8 mouse cellular contexts compared by ENCODE assay signal in the genomic region with DNA sequence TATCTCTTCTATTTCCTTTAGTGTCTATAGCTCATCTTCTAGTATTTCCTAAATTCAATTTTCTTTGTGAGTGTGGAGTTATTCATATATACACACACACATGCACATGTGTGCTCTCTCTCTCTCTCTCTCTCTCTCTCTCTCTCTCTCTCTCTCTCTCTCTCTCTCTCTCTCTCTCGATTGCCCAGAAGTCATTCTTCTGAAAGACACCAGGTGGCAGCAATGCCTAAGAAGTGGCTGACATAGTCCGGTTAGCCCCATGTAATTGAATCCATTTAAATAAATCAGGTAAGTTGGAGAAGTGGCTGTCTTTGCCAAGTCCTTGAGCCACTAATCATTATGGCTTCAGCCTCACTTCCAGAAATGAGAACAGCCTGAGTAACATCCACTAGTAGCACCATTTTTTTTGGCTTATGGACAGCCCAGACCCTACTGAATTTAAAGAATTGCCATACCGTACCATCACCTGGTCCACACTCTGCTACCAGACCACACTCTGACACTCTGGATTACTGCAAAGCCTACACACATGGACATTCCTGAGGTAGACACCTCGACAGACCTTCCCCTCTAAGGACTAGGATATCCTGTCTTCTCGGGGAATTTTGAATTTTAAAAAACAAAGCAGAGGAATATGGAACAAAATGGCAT. TPM values are rescaled to one million over a fixed set of nuclear protein-coding genes. Genes with fewer than 3 reads are reported as not detected.
A peak's percentile ranks its signal among the peaks of the same experiment; 100 is the strongest.
DNase-seq lines count a peak whose midpoint lies in the region; ATAC-seq and TF ChIP-seq lines count a peak whose summit lies in the region.

No protein-coding gene starts in this region.

- H3K4me3 ChIP-seq in forebrain, embryonic 15.5 days = no peak overlapping the region
- H3K4me3 ChIP-seq in kidney, adult 2 months (ENCODE audit: insufficient read depth, low read depth, low read length) = no peak overlapping the region
- no peak overlapping the region for H3K4me3 ChIP-seq in limb, embryonic 14.5 days (replicated peaks; ENCODE audit: low read length)

- no peaks in the 10 kb centered on the region for H3K9me3 ChIP-seq in forebrain, embryonic 15.5 days
- H3K9me3 ChIP-seq in limb, embryonic 14.5 days (ENCODE audit: control insufficient read depth, low read length) = no peaks in the 10 kb centered on the region

- no peaks in the 10 kb centered on the region for H3K27me3 ChIP-seq in forebrain, embryonic 15.5 days
- H3K27me3 ChIP-seq in kidney, adult 2 months (replicated peaks; ENCODE audit: control insufficient read depth, insufficient read depth, low read length) = no peaks in the 10 kb centered on the region
- H3K27me3 ChIP-seq in limb, embryonic 14.5 days (ENCODE audit: control insufficient read depth, insufficient read depth, low read length) = no peaks in the 10 kb centered on the region

- peak; percentile 19 for DNase-seq in urinary bladder, postnatal 14 days (ENCODE audit: low spot score)
- DNase-seq in urinary bladder, postnatal 4 days (ENCODE audit: low spot score in 2 of 2) = no peak
- peak; percentile 41 for DNase-seq in kidney, adult 2 months
- peak; percentile 86 for DNase-seq in limb, embryonic 14.5 days (ENCODE audit: low spot score)
- DNase-seq in retina, postnatal 7 days (ENCODE audit: low read depth, low spot score) = peak; percentile 46
- no peak for DNase-seq in natural killer cell, adult 2 months (ENCODE audit: low spot score in 2 of 2)

- H3K9ac ChIP-seq in forebrain, embryonic 15.5 days (replicated peaks) = no peak overlapping the region
- no peak overlapping the region for H3K9ac ChIP-seq in limb, embryonic 14.5 days (ENCODE audit: low read depth, low read length, severe bottlenecking)

- WGBS in forebrain, embryonic 15.5 days = 44% methylated on average over 5 of the region's 5 CpGs
- 34% methylated on average over 5 of the region's 5 CpGs for WGBS in kidney, adult 2 months
- 41% methylated on average over 5 of the region's 5 CpGs for WGBS in limb, embryonic 14.5 days

- peak; percentile 48 for TF ChIP-seq CTCF in kidney, adult 2 months (conservative IDR thresholded peaks at IDR 0.05; ENCODE audit: insufficient read depth, insufficient read length, low read depth, low read length)

- H3K4me1 ChIP-seq in forebrain, embryonic 15.5 days = 0 out of 2 replicates have a peak, but pooled peaks cover 3% of the 10 kb centered on the region
- no peaks in the 10 kb centered on the region for H3K4me1 ChIP-seq in kidney, adult 2 months (ENCODE audit: control insufficient read depth, insufficient read depth, low read length)
- no peaks in the 10 kb centered on the region for H3K4me1 ChIP-seq in limb, embryonic 14.5 days (ENCODE audit: control insufficient read depth, insufficient read depth, low read length)

- TF ChIP-seq POLR2A in kidney, adult 2 months (IDR thresholded peaks at IDR 0.05; ENCODE audit: low read depth, low read length) = no peak
- no peak for TF ChIP-seq POLR2A in limb, embryonic 14.5 days (IDR thresholded peaks at IDR 0.05; ENCODE audit: borderline replicate concordance, extremely low read depth, insufficient read depth, insufficient read length)

- peak; percentile 80 for ATAC-seq in cerebellum, adult (ENCODE audit: insufficient number of reproducible peaks, low FRiP score, low TSS enrichment)
- peak; percentile 90 for ATAC-seq in forebrain, embryonic 15.5 days (replicated peaks)
- no peak; the same call in 1 of the 2 replicates for ATAC-seq in limb, embryonic 14.5 days (ENCODE audit: low FRiP score, low read depth)

- H3K27ac ChIP-seq in forebrain, embryonic 15.5 days (replicated peaks) = no peak overlapping the region
- H3K27ac ChIP-seq in kidney, adult 2 months (ENCODE audit: insufficient read depth, low read depth, low read length) = no peak overlapping the region
- H3K27ac ChIP-seq in limb, embryonic 14.5 days (replicated peaks; ENCODE audit: low read depth, low read length) = no peak overlapping the region

- no peaks in the 10 kb centered on the region for H3K36me3 ChIP-seq in forebrain, embryonic 15.5 days
- no peaks in the 10 kb centered on the region for H3K36me3 ChIP-seq in kidney, adult 2 months (ENCODE audit: control insufficient read depth, insufficient read depth, low read length)
- H3K36me3 ChIP-seq in limb, embryonic 14.5 days (ENCODE audit: control insufficient read depth, insufficient read depth, low read length) = no peaks in the 10 kb centered on the region

- H3K4me2 ChIP-seq in forebrain, embryonic 15.5 days (replicated peaks) = no peak overlapping the region
- no peak overlapping the region for H3K4me2 ChIP-seq in limb, embryonic 14.5 days (replicated peaks; ENCODE audit: low read depth, low read length, severe bottlenecking)

RNA-seq across cellular contexts. Expression of a gene that starts 49.5 kb away (rescaled TPM):
- polyA plus RNA-seq in forebrain, embryonic 15.5 days (2015; fragmentation: Nextera tagmentation; extraction: Ambion mirVana) = 2.3 and 2.6 TPM in 2 replicates
- not detected in 2 replicates for polyA plus RNA-seq in kidney, adult 2 months (2012; rRNA removed)
- 0.03 and 0.06 TPM in 2 replicates for polyA plus RNA-seq in limb, embryonic 14.5 days (2012; rRNA removed)
- polyA plus RNA-seq in limb, embryonic 14.5 days (2014; fragmentation: Nextera tagmentation; extraction: Ambion mirVana) = not detected in 2 replicates

Comparison
In these comparisons a context has a peak if more than half of its experiments do, and no peak if none do; other contexts are left out.
1. DNase-seq: peak in urinary bladder, postnatal 14 days (single experiment), kidney, adult 2 months (single experiment), limb, embryonic 14.5 days (single experiment) and retina, postnatal 7 days (single experiment); none in urinary bladder, postnatal 4 days (0 of 2) and natural killer cell, adult 2 months (0 of 2).